Mouse (Mus musculus) adrenal gland, adult (tissue): ENCODE data around the gene Tmeff1.

Source experiments
- DNase-seq, 2 experiments: peaks; one replicate each; pipeline ENCODE4 v3.0.0; 2022 to 2023; ENCODE audit warnings: low spot score in 1 of 2; ENCODE audit not compliant: inconsistent age in 2 of 2

Tmeff1 gene

GRCm38 (mm10) chr4:48617201-48617600 is 32.2 kb downstream of the Tmeff1 start:
- DNase-seq = no peak

GRCm38 (mm10) chr4:48620121-48620520 is 35.1 kb downstream of the Tmeff1 start:
- DNase-seq = no peak

GRCm38 (mm10) chr4:48622246-48622645 is 37.3 kb downstream of the Tmeff1 start:
- DNase-seq = peak in 1 of 2 experiments; percentile 30

GRCm38 (mm10) chr4:48622946-48623345 is 38.0 kb downstream of the Tmeff1 start:
- peak; percentile 13 to 54 for DNase-seq

GRCm38 (mm10) chr4:48624961-48625360 is 40.0 kb downstream of the Tmeff1 start:
- DNase-seq = no peak

GRCm38 (mm10) chr4:48625836-48626235 is 40.9 kb downstream of the Tmeff1 start:
- no peak for DNase-seq

GRCm38 (mm10) chr4:48629445-48629844 is 44.5 kb downstream of the Tmeff1 start:
- DNase-seq = no peak

GRCm38 (mm10) chr4:48633529-48633928 is 48.6 kb downstream of the Tmeff1 start:
- no peak for DNase-seq

GRCm38 (mm10) chr4:48634058-48634457 is 49.1 kb downstream of the Tmeff1 start:
- DNase-seq = peak in 1 of 2 experiments; percentile 34

- DNase-seq = no peak
Measured at GRCm38 (mm10) chr4:48636831-48637230, 51.9 kb downstream of the Tmeff1 start.

- DNase-seq = no peak
Measured at GRCm38 (mm10) chr4:48638132-48638531, 53.2 kb downstream of the Tmeff1 start.

GRCm38 (mm10) chr4:48639503-48639902 is 54.5 kb downstream of the Tmeff1 start:
- DNase-seq = no peak

- DNase-seq = no peak
Measured at GRCm38 (mm10) chr4:48643801-48644200, 58.8 kb downstream of the Tmeff1 start.

- DNase-seq = no peak
Measured at GRCm38 (mm10) chr4:48646143-48646542, 61.2 kb downstream of the Tmeff1 start.

- DNase-seq = no peak
Measured at GRCm38 (mm10) chr4:48650617-48651360, 65.8 kb downstream of the Tmeff1 start.

- no peak for DNase-seq
Measured at GRCm38 (mm10) chr4:48654118-48654517, 69.1 kb downstream of the Tmeff1 start.

- no peak for DNase-seq
Measured at GRCm38 (mm10) chr4:48656530-48656929, 71.6 kb downstream of the Tmeff1 start.

GRCm38 (mm10) chr4:48660144-48660543 is 75.2 kb downstream of the Tmeff1 start:
- no peak for DNase-seq

- DNase-seq = no peak
Measured at GRCm38 (mm10) chr4:48660619-48661575, 75.9 kb downstream of the Tmeff1 start.

GRCm38 (mm10) chr4:48663271-48663670 is 78.3 kb downstream of the Tmeff1 start, which contains the start of gene Cavin4:
TSS of gene Cavin4 (plus strand) at chr4:48663514.
- DNase-seq = no peak

GRCm38 (mm10) chr4:48664021-48664420 is 79.0 kb downstream of the Tmeff1 start:
- DNase-seq = no peak

- DNase-seq = no peak
Measured at GRCm38 (mm10) chr4:48667279-48667678, 82.3 kb downstream of the Tmeff1 start.
